Mouse (Mus musculus) midbrain, embryonic 14.5 days (tissue): ENCODE measurements around the gene Lrrc3b. TPM values are rescaled to one million over a fixed set of nuclear protein-coding genes. Genes with fewer than 3 reads are reported as not detected.

ENCODE experiments used
- ATAC-seq: fragments of 200-750 bp; cut with Nextera tagmentation; 2 replicates; pipeline ENCODE4 v1.8.0; 2017; ENCODE audit warnings: moderate number of reproducible peaks, moderate library complexity; ENCODE audit not compliant: low FRiP score, low TSS enrichment
- DNase-seq: peaks from one replicate; pipeline ENCODE4 v3.0.0-alpha.2; 2015
- H3K27ac ChIP-seq: fragments of 300-500 bp; sonication (generic); replicated peaks from 2 replicates; pipeline ENCODE4 v1.5.1; 2014; ENCODE audit warnings: mild to moderate bottlenecking, low read depth, low read length, moderate library complexity
- H3K27me3 ChIP-seq: fragments of 300-500 bp; sonication (generic); 2 replicates; pipeline ENCODE4 v1.6.1; 2014; ENCODE audit warnings: low read length, control low read depth, mixed read lengths; ENCODE audit not compliant: control insufficient read depth, insufficient read depth
- H3K36me3 ChIP-seq: fragments of 300-500 bp; sonication (generic); 2 replicates; pipeline ENCODE4 v1.6.1; 2014; ENCODE audit warnings: low read length, control low read depth; ENCODE audit not compliant: control insufficient read depth, insufficient read depth
- H3K4me1 ChIP-seq: fragments of 300-500 bp; sonication (generic); 2 replicates; pipeline ENCODE4 v1.6.1; 2014; ENCODE audit warnings: mild to moderate bottlenecking, antibody characterized with exemption, low read length, control low read depth; ENCODE audit not compliant: control insufficient read depth, insufficient read depth
- H3K4me2 ChIP-seq: fragments of 300-500 bp; sonication (generic); 2 replicates; pipeline ENCODE4 v1.6.1; 2014; ENCODE audit warnings: mild to moderate bottlenecking, low read length, moderate library complexity
- H3K4me3 ChIP-seq: fragments of 300-500 bp; sonication (generic); replicated peaks from 2 replicates; pipeline ENCODE4 v1.5.1; 2014; ENCODE audit warnings: low read depth, low read length
- H3K9ac ChIP-seq: fragments of 300-500 bp; sonication (generic); replicated peaks from 2 replicates; pipeline ENCODE4 v1.6.1; 2014; ENCODE audit warnings: mild to moderate bottlenecking, low read length, moderate library complexity
- H3K9me3 ChIP-seq: fragments of 300-500 bp; sonication (generic); 2 replicates; pipeline ENCODE4 v1.6.1; 2016; ENCODE audit warnings: low read length, control low read depth, mixed read lengths; ENCODE audit not compliant: control insufficient read depth
- WGBS: fragments of 180-500 bp; shearing (Covaris S2); extraction: QIAGEN DNeasy Blood & Tissue Kit; methylation state at CpG from one replicate; pipeline ENCODE4 v1.1.7; 2014; 5-methylcytosine and 5-hydroxymethylcytosine counted together
- polyA plus RNA-seq: library from polyadenylated mRNA; unstranded; fragments of >200 nt; fragmentation: Nextera tagmentation; extraction: Ambion mirVana; gene quantifications from 2 replicates; pipeline ENCODE4 v1.2.1, GENCODE M21; 2014

Lrrc3b gene
- polyA plus RNA-seq, 1 experiment from 2014 or later, result 15.5 TPM

GRCm38 (mm10) chr14:15322441-15323123 is 116.2 kb downstream of the Lrrc3b start:
- no peak overlapping the region for H3K4me3 ChIP-seq
- no peak for DNase-seq
- H3K27ac ChIP-seq, result no peak overlapping the region
- H3K36me3 ChIP-seq, result no peaks in the 10 kb centered on the region
- H3K27me3 ChIP-seq, result no peaks in the 10 kb centered on the region
- H3K9ac ChIP-seq, result no peak overlapping the region
- no peaks in the 10 kb centered on the region for H3K4me1 ChIP-seq
- 91% methylated on average over 9 of the region's 9 CpGs for WGBS
- ATAC-seq, result no peak
- H3K4me2 ChIP-seq, result no peak overlapping the region
- H3K9me3 ChIP-seq, result no peaks in the 10 kb centered on the region

DNA sequence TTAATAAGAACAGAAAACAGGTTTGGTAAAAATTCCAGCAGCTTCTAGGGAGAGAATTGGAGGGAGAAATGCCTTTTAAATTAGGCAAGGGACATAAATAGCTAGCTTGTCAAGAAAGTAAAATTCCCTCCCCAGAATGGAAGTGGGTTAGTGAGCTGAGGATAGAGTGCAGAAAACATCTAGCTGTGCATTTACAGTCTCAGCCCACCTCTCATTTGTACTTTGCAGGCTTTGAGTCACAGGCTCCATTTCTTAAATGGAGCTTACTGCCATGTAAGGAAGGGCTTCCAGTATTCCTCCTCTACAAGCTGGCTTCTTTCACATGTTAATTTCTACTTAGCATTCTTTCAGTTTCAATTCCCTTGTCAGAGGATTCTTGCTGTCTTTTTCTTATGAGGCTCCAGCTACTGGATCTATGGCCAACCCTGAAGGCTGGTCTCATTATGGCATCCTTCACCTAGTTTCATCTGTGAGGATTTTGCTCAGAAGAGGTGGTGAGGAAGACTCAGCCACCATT is 119.3 kb downstream of the Lrrc3b start:
- H3K27ac ChIP-seq, result no peak overlapping the region
- no peaks in the 10 kb centered on the region for H3K36me3 ChIP-seq
- H3K9me3 ChIP-seq, result no peaks in the 10 kb centered on the region
- ATAC-seq (no peak), DNase-seq (no peak)
- H3K27me3 ChIP-seq, result no peaks in the 10 kb centered on the region
- no peak overlapping the region for H3K9ac ChIP-seq
- no peaks in the 10 kb centered on the region for H3K4me1 ChIP-seq
- no peak overlapping the region for H3K4me3 ChIP-seq
- no peak overlapping the region for H3K4me2 ChIP-seq

GRCm38 (mm10) chr14:15308576-15308975 is 130.2 kb downstream of the Lrrc3b start:
- H3K9ac ChIP-seq, result no peak overlapping the region
- no peaks in the 10 kb centered on the region for H3K36me3 ChIP-seq
- 69% methylated on average over 2 of the region's 2 CpGs for WGBS
- no peaks in the 10 kb centered on the region for H3K27me3 ChIP-seq
- no peak overlapping the region for H3K4me3 ChIP-seq
- H3K27ac ChIP-seq, result no peak overlapping the region
- no peak for DNase-seq
- ATAC-seq, result no peak
- no peaks in the 10 kb centered on the region for H3K9me3 ChIP-seq
- H3K4me1 ChIP-seq, result no peaks in the 10 kb centered on the region
- no peak overlapping the region for H3K4me2 ChIP-seq
